Mouse (Mus musculus) limb, embryonic 12.5 days (tissue): ENCODE results near the gene Rad9a. TPM values are rescaled to one million over a fixed set of nuclear protein-coding genes. Genes with fewer than 3 reads are reported as not detected.

Experiments used
- ATAC-seq: fragments of 200-750 bp; cut with Nextera tagmentation; 2 replicates; pipeline ENCODE4 v1.8.0; 2017; ENCODE audit warnings: low read depth, moderate TSS enrichment; ENCODE audit not compliant: insufficient number of reproducible peaks, insufficient read depth, low FRiP score, low TSS enrichment
- H3K27ac ChIP-seq: fragments of 300-500 bp; sonication (generic); 2 replicates; pipeline ENCODE4 v1.5.1; 2016; ENCODE audit warnings: mild to moderate bottlenecking, moderate library complexity
- H3K27me3 ChIP-seq: fragments of 300-500 bp; sonication (generic); 2 replicates; pipeline ENCODE4 v1.6.1; 2016; ENCODE audit warnings: mild to moderate bottlenecking, moderate library complexity
- H3K36me3 ChIP-seq: fragments of 300-500 bp; sonication (generic); 2 replicates; pipeline ENCODE4 v1.6.1; 2016; ENCODE audit warnings: mild to moderate bottlenecking, moderate library complexity
- H3K4me1 ChIP-seq: fragments of 300-500 bp; sonication (generic); replicated peaks from 2 replicates; pipeline ENCODE4 v1.6.1; 2016
- H3K4me2 ChIP-seq: fragments of 300-500 bp; sonication (generic); 2 replicates; pipeline ENCODE4 v1.6.1; 2016; ENCODE audit warnings: mild to moderate bottlenecking, moderate library complexity
- H3K4me3 ChIP-seq: fragments of 300-500 bp; sonication (generic); replicated peaks from 2 replicates; pipeline ENCODE4 v1.5.1; 2016; ENCODE audit warnings: mild to moderate bottlenecking
- H3K9ac ChIP-seq: fragments of 300-500 bp; sonication (generic); replicated peaks from 2 replicates; pipeline ENCODE4 v1.6.1; 2016; ENCODE audit warnings: mild to moderate bottlenecking, moderate library complexity
- H3K9me3 ChIP-seq: fragments of 300-500 bp; sonication (generic); 2 replicates; pipeline ENCODE4 v1.6.1; 2016; ENCODE audit warnings: mild to moderate bottlenecking, moderate library complexity
- WGBS: fragments of 180-500 bp; shearing (Covaris S2); methylation state at CpG from one replicate; pipeline ENCODE4 v1.1.7; 2016; 5-methylcytosine and 5-hydroxymethylcytosine counted together
- polyA plus RNA-seq: library from polyadenylated mRNA; unstranded; fragments of >200 nt; fragmentation: Nextera tagmentation; extraction: Ambion mirVana; gene quantifications from 2 replicates; pipeline ENCODE4 v1.2.1, GENCODE M21; 2016

Gene Rad9a
- polyA plus RNA-seq, 1 experiment from 2014 or later, result 38.4 TPM

GRCm38 (mm10) chr19:4159049-4159448, 42.4 kb downstream of the Rad9a start:
- no peak for ATAC-seq
- H3K9me3 ChIP-seq, result no peaks in the 10 kb centered on the region
- WGBS, result 94% methylated on average over 8 of the region's 8 CpGs
- H3K36me3 ChIP-seq, result peaks cover 67% of the 10 kb centered on the region
- no peak overlapping the region for H3K4me3 ChIP-seq
- H3K4me2 ChIP-seq, result no peak overlapping the region
- no peak overlapping the region for H3K27ac ChIP-seq
- H3K9ac ChIP-seq, result no peak overlapping the region
- peaks cover 7% of the 10 kb centered on the region for H3K4me1 ChIP-seq
- H3K27me3 ChIP-seq, result no peaks in the 10 kb centered on the region

- Histone ChIP-seq H3K4me2 (no peak overlapping the region), H3K36me3 (peaks cover 85% of the 10 kb centered on the region), H3K9ac (no peak overlapping the region), H3K27me3 (no peaks in the 10 kb centered on the region), H3K4me3 (no peak overlapping the region), H3K9me3 (no peaks in the 10 kb centered on the region), H3K4me1 (no peaks in the 10 kb centered on the region), H3K27ac (no peak overlapping the region)
- WGBS, result 91% methylated on average over 12 of the region's 12 CpGs
- ATAC-seq, result no peak
Observed at GRCm38 (mm10) chr19:4156771-4157170, 44.7 kb downstream of the Rad9a start.

- no peak overlapping the region for H3K27ac ChIP-seq
- no peak overlapping the region for H3K4me3 ChIP-seq
- ATAC-seq, result no peak
- H3K4me2 ChIP-seq, result no peak overlapping the region
- WGBS, result 78% methylated on average over 20 of the region's 20 CpGs
- H3K27me3 ChIP-seq, result no peaks in the 10 kb centered on the region
- 0 out of 2 replicates have a peak overlapping the region, but pooled peaks have one; percentile 27 for H3K9ac ChIP-seq
- H3K4me1 ChIP-seq, result no peaks in the 10 kb centered on the region
- peaks cover 85% of the 10 kb centered on the region for H3K36me3 ChIP-seq
- no peaks in the 10 kb centered on the region for H3K9me3 ChIP-seq
Observed at GRCm38 (mm10) chr19:4156073-4156579, 45.3 kb downstream of the Rad9a start.

GRCm38 (mm10) chr19:4155223-4156072, 46.0 kb downstream of the Rad9a start:
- H3K9ac ChIP-seq, result peak overlapping the region; percentile 42; the same call in 1 of the 2 replicates
- peaks cover 86% of the 10 kb centered on the region for H3K36me3 ChIP-seq

GRCm38 (mm10) chr19:4154437-4155222, 46.8 kb downstream of the Rad9a start:
- H3K4me2 ChIP-seq, result no peak overlapping the region
- ATAC-seq, result 0 out of 2 replicates have a peak, but pooled peaks have one; percentile 14
- H3K36me3 ChIP-seq, result peaks cover 86% of the 10 kb centered on the region
- H3K27me3 ChIP-seq, result no peaks in the 10 kb centered on the region
- no peak overlapping the region for H3K27ac ChIP-seq
- no peak overlapping the region for H3K4me3 ChIP-seq
- WGBS, result 81% methylated on average over 13 of the region's 13 CpGs
- H3K4me1 ChIP-seq, result peaks cover 3% of the 10 kb centered on the region
- no peaks in the 10 kb centered on the region for H3K9me3 ChIP-seq
- H3K9ac ChIP-seq, result peak overlapping the region; percentile 42; the same call in 1 of the 2 replicates

More at GRCm38 (mm10) chr19:4155223-4156072, 46.0 kb downstream of the Rad9a start:
- no peaks in the 10 kb centered on the region for H3K4me1 ChIP-seq
- H3K27ac ChIP-seq, result no peak overlapping the region
- H3K4me3 ChIP-seq, result no peak overlapping the region
- H3K4me2 ChIP-seq, result no peak overlapping the region
- no peak for ATAC-seq
- no peaks in the 10 kb centered on the region for H3K27me3 ChIP-seq
- WGBS, result 85% methylated on average over 6 of the region's 6 CpGs
- H3K9me3 ChIP-seq, result no peaks in the 10 kb centered on the region

- peaks cover 72% of the 10 kb centered on the region for H3K36me3 ChIP-seq
- H3K27ac ChIP-seq, result no peak within 1 kb of the TSS
- H3K4me2 ChIP-seq, result no peak within 1 kb of the TSS
- H3K9me3 ChIP-seq, result no peaks in the 10 kb centered on the region
- 0 out of 2 replicates have a peak within 1 kb of the TSS, but pooled peaks have one; percentile 18 for H3K9ac ChIP-seq
- H3K4me1 ChIP-seq, result peaks cover 12% of the 10 kb centered on the region
- no peak for ATAC-seq
- 68% methylated on average over 11 of the region's 11 CpGs for WGBS
- no peak within 1 kb of the TSS for H3K4me3 ChIP-seq
- H3K27me3 ChIP-seq, result no peaks in the 10 kb centered on the region
Observed at GRCm38 (mm10) chr19:4153232-4153654, 48.2 kb downstream of the Rad9a start, which contains the start of gene Ptprcap. TSS of gene Ptprcap (plus strand) at chr19:4153604.

- 85% methylated on average over 8 of the region's 8 CpGs for WGBS
- Histone ChIP-seq H3K4me3 (no peak overlapping the region), H3K36me3 (peaks cover 66% of the 10 kb centered on the region), H3K9me3 (no peaks in the 10 kb centered on the region), H3K4me1 (peaks cover 18% of the 10 kb centered on the region), H3K9ac (0 out of 2 replicates have a peak overlapping the region, but pooled peaks have one; percentile 18), H3K27ac (no peak overlapping the region), H3K4me2 (no peak overlapping the region), H3K27me3 (no peaks in the 10 kb centered on the region)
- ATAC-seq, result no peak
Observed at GRCm38 (mm10) chr19:4152445-4153231, 48.8 kb downstream of the Rad9a start.

GRCm38 (mm10) chr19:4151898-4152297, 49.6 kb downstream of the Rad9a start:
- H3K4me1 ChIP-seq, result peaks cover 18% of the 10 kb centered on the region
- no peak overlapping the region for H3K27ac ChIP-seq

GRCm38 (mm10) chr19:4151488-4151860, 50.0 kb downstream of the Rad9a start:
- H3K27ac ChIP-seq, result no peak overlapping the region
- H3K36me3 ChIP-seq, result peaks cover 54% of the 10 kb centered on the region
- H3K9ac ChIP-seq, result no peak overlapping the region; the same call in 1 of the 2 replicates
- ATAC-seq, result no peak
- no peaks in the 10 kb centered on the region for H3K27me3 ChIP-seq
- H3K4me1 ChIP-seq, result peaks cover 18% of the 10 kb centered on the region
- no peak overlapping the region for H3K4me3 ChIP-seq
- WGBS, result 79% methylated on average over 5 of the region's 5 CpGs
- no peaks in the 10 kb centered on the region for H3K9me3 ChIP-seq
- H3K4me2 ChIP-seq, result no peak overlapping the region

More at GRCm38 (mm10) chr19:4151898-4152297, 49.6 kb downstream of the Rad9a start:
- Histone ChIP-seq H3K4me3 (no peak overlapping the region), H3K27me3 (no peaks in the 10 kb centered on the region), H3K9ac (no peak overlapping the region), H3K36me3 (peaks cover 58% of the 10 kb centered on the region), H3K4me2 (no peak overlapping the region), H3K9me3 (no peaks in the 10 kb centered on the region)
- no peak for ATAC-seq
- 90% methylated on average over 5 of the region's 5 CpGs for WGBS
